Mouse (Mus musculus): ENCODE data around the gene Neo1.

DNA sequence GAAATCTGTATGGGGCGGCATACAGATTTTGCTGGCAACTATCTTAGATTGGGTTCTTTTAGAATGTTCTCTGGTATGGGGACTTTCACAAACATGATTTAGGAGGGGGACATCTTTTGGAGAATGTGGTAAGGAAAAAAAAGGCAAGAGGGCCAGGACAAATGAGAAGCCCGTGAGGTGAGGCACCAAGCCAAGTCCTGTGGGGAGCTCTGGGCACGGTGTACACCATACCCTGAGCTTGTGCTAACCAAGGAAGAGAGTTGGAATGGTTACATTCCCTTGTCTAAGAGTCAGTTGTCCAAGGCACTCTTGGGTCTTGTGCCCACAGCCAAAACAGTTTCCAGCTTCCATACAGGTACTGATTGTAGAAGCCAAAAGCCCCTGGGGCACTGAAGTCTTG, 191.6 kb downstream of the Neo1 start:
- TF ChIP-seq MAFK (IDR thresholded peaks at IDR 0.05; ENCODE audit: insufficient replicate concordance, low read length) (no peak), CTCF (conservative IDR thresholded peaks at IDR 0.05 in 1 of 2, IDR thresholded peaks at IDR 0.05 in 1 of 2; ENCODE audit: low read depth in 2 of 2, low read length in 2 of 2) (no peak), GABPA (IDR thresholded peaks at IDR 0.05; ENCODE audit: insufficient replicate concordance, low read depth, low read length) (no peak), POLR2AphosphoS2 (IDR thresholded peaks at IDR 0.05; ENCODE audit: low read depth, low read length) (no peak), ZC3H11A (IDR thresholded peaks at IDR 0.05; ENCODE audit: low read depth, low read length) (no peak), POLR2A (IDR thresholded peaks at IDR 0.05; ENCODE audit: low read depth, low read length) (no peak), RAD21 (IDR thresholded peaks at IDR 0.05; ENCODE audit: low read depth, low read length) (no peak), NRF1 (IDR thresholded peaks at IDR 0.05; ENCODE audit: low read depth, low read length) (no peak), E2F4 (IDR thresholded peaks at IDR 0.05; ENCODE audit: insufficient replicate concordance, low read depth, low read length) (no peak), MAX (IDR thresholded peaks at IDR 0.05; ENCODE audit: low read length) (no peak), ELF1 (IDR thresholded peaks at IDR 0.05; ENCODE audit: low read depth, low read length) (no peak), EP300 (IDR thresholded peaks at IDR 0.05; ENCODE audit: low read length) (no peak)
